8 mouse cellular contexts compared by ENCODE assay signal in the genomic region with DNA sequence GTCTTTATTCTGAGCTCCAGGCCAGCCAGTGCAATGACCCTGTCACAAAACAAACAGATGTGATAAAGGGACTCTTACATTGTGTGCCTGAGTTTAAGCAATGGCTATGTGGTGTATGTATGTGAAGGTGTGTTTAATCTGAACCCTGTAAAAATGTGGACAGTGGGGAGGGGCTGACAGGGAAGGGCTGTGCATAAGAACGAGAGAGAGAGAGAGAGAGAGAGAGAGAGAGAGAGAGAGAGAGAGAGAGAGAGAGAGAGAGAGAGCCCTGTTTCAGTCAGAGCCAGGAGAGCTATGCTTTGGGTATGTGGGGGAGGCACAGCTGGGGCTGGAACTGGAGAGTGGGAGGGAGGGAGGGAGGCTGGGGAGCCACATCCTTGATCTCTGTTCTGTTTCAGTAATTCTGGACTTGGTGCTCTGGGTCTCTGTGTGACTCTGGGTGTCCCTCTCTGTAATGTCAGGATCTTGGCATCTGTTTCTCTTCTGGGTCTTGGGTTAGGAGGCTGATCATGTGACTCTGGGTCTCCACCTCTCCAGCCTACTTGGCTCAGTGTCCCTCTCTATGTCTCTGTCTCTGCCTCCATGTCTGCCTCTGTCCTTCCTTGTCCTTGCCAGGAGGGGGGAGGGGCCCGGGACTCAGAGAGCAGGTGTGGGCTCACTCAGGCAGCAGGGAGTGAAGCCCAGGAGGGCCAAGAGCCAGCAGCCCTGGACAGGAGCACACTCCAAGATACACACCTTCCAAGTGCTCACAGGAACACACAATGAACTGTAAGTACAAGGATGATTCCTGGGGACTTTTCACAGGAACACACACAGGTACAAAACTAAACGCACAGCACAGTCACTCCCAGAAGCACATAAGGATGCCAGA. TPM values are rescaled to one million over a fixed set of nuclear protein-coding genes. Genes with fewer than 3 reads are reported as not detected.
DNase-seq lines count a peak whose midpoint lies in the region; ATAC-seq lines count a peak whose summit lies in the region.

No protein-coding gene starts in this region.

- peak; percentile 10; the same call in 1 of the 2 replicates for ATAC-seq in forebrain, embryonic 16.5 days
- ATAC-seq in hindbrain, embryonic 11.5 days (ENCODE audit: low FRiP score), result 0 out of 2 replicates have a peak, but pooled peaks have one; percentile 39
- no peak for ATAC-seq in limb, embryonic 12.5 days (ENCODE audit: insufficient number of reproducible peaks, insufficient read depth, low FRiP score, low TSS enrichment, low read depth)
- ATAC-seq in neural tube, embryonic 13.5 days (ENCODE audit: low read depth), result peak; percentile 36; the same call in 1 of the 2 replicates

- no peaks in the 10 kb centered on the region for H3K9me3 ChIP-seq in forebrain, embryonic 16.5 days (ENCODE audit: control insufficient read depth, low read length)
- no peaks in the 10 kb centered on the region for H3K9me3 ChIP-seq in hindbrain, embryonic 11.5 days (ENCODE audit: control insufficient read depth, low read length)
- H3K9me3 ChIP-seq in limb, embryonic 12.5 days, result no peaks in the 10 kb centered on the region
- H3K9me3 ChIP-seq in neural tube, embryonic 13.5 days, result no peaks in the 10 kb centered on the region

- no peaks in the 10 kb centered on the region for H3K36me3 ChIP-seq in forebrain, embryonic 16.5 days (ENCODE audit: control insufficient read depth, insufficient read depth)
- H3K36me3 ChIP-seq in hindbrain, embryonic 11.5 days (ENCODE audit: control insufficient read depth, insufficient read depth, low read length), result no peaks in the 10 kb centered on the region
- H3K36me3 ChIP-seq in limb, embryonic 12.5 days, result peaks cover 20% of the 10 kb centered on the region
- peaks cover 8% of the 10 kb centered on the region; the same call in 1 of the 2 replicates for H3K36me3 ChIP-seq in neural tube, embryonic 13.5 days

- peaks cover 28% of the 10 kb centered on the region for H3K4me1 ChIP-seq in forebrain, embryonic 16.5 days (replicated peaks; ENCODE audit: control insufficient read depth, insufficient read depth, low read length)
- peaks cover 13% of the 10 kb centered on the region for H3K4me1 ChIP-seq in hindbrain, embryonic 11.5 days (replicated peaks; ENCODE audit: control insufficient read depth, insufficient read depth, low read length)
- peaks cover 51% of the 10 kb centered on the region for H3K4me1 ChIP-seq in limb, embryonic 12.5 days (replicated peaks)
- H3K4me1 ChIP-seq in neural tube, embryonic 13.5 days (replicated peaks), result peaks cover 49% of the 10 kb centered on the region

- no peaks in the 10 kb centered on the region for H3K27me3 ChIP-seq in forebrain, embryonic 16.5 days (replicated peaks; ENCODE audit: control insufficient read depth, insufficient read depth, low read length)
- H3K27me3 ChIP-seq in hindbrain, embryonic 11.5 days (ENCODE audit: control insufficient read depth, insufficient read depth, low read length), result peaks cover 10% of the 10 kb centered on the region
- no peaks in the 10 kb centered on the region for H3K27me3 ChIP-seq in limb, embryonic 12.5 days
- H3K27me3 ChIP-seq in neural tube, embryonic 13.5 days, result no peaks in the 10 kb centered on the region

- peak overlapping the region; percentile 57 for H3K9ac ChIP-seq in forebrain, embryonic 16.5 days (replicated peaks; ENCODE audit: low read depth, low read length)
- no peak overlapping the region for H3K9ac ChIP-seq in hindbrain, embryonic 11.5 days (ENCODE audit: low read depth, low read length)
- no peak overlapping the region for H3K9ac ChIP-seq in limb, embryonic 12.5 days (replicated peaks)
- H3K9ac ChIP-seq in neural tube, embryonic 13.5 days, result peak overlapping the region; percentile 63

- H3K27ac ChIP-seq in forebrain, embryonic 16.5 days (ENCODE audit: low read length), result peak overlapping the region; percentile 62; the same call in 1 of the 2 replicates
- H3K27ac ChIP-seq in hindbrain, embryonic 11.5 days (ENCODE audit: low read depth, low read length), result no peak overlapping the region
- peak overlapping the region; percentile 78 for H3K27ac ChIP-seq in limb, embryonic 12.5 days
- peak overlapping the region; percentile 68 for H3K27ac ChIP-seq in neural tube, embryonic 13.5 days (replicated peaks)

- 15% methylated on average over 3 of the region's 3 CpGs for WGBS in forebrain, embryonic 16.5 days
- WGBS in hindbrain, embryonic 11.5 days, result 33% methylated on average over 3 of the region's 3 CpGs
- 13% methylated on average over 3 of the region's 3 CpGs for WGBS in limb, embryonic 12.5 days
- 19% methylated on average over 3 of the region's 3 CpGs for WGBS in neural tube, embryonic 13.5 days

- DNase-seq in adrenal gland, adult 2 months, result peak; percentile 63
- no peak for DNase-seq in adrenal gland, postnatal 4 days (ENCODE audit: low spot score in 2 of 2)
- peak; percentile 70 for DNase-seq in adrenal gland, postnatal 14 days
- peak; percentile 29 for DNase-seq in hindbrain, embryonic 11.5 days (ENCODE audit: low spot score)
- DNase-seq in layer of hippocampus, adult 8-10 months (ENCODE audit: low spot score in 2 of 2), result no peak

- H3K4me2 ChIP-seq in forebrain, embryonic 16.5 days (ENCODE audit: low read length), result peak overlapping the region; percentile 89
- H3K4me2 ChIP-seq in hindbrain, embryonic 11.5 days (replicated peaks; ENCODE audit: low read depth, low read length), result peak overlapping the region; percentile 78; the same call in 1 of the 2 replicates
- H3K4me2 ChIP-seq in limb, embryonic 12.5 days, result peak overlapping the region; percentile 96
- peak overlapping the region; percentile 74 for H3K4me2 ChIP-seq in neural tube, embryonic 13.5 days

- H3K4me3 ChIP-seq in forebrain, embryonic 16.5 days (replicated peaks; ENCODE audit: low read length), result no peak overlapping the region
- H3K4me3 ChIP-seq in hindbrain, embryonic 11.5 days (ENCODE audit: low read depth, low read length), result no peak overlapping the region
- no peak overlapping the region for H3K4me3 ChIP-seq in limb, embryonic 12.5 days (replicated peaks)
- H3K4me3 ChIP-seq in neural tube, embryonic 13.5 days, result no peak overlapping the region

RNA-seq across cellular contexts. Expression of gene Wasf2, which starts 46.1 kb away (rescaled TPM):
- total RNA-seq in adrenal gland, adult 2 months (2021), result 100 to 1,000 TPM in 1 of 2 experiments, 10 to 100 TPM in 1; 99.4 to 130 TPM
- 43.2 and 57.0 TPM in 2 replicates for polyA plus RNA-seq in adrenal gland, adult 2 months (2012; rRNA removed)
- 100 to 1,000 TPM; 155 to 157 TPM for total RNA-seq in adrenal gland, postnatal 4 days (2021)
- 117 and 150 TPM in 2 replicates for total RNA-seq in adrenal gland, postnatal 14 days (2021)
- polyA plus RNA-seq in forebrain, embryonic 16.5 days (2015; fragmentation: Nextera tagmentation; extraction: Ambion mirVana), result 27.0 and 31.5 TPM in 2 replicates
- polyA plus RNA-seq in hindbrain, embryonic 11.5 days (2014; fragmentation: Nextera tagmentation; extraction: Ambion mirVana), result 34.6 and 58.4 TPM in 2 replicates
- 73.8 and 81.6 TPM in 2 replicates for polyA plus RNA-seq in limb, embryonic 12.5 days (2016; fragmentation: Nextera tagmentation; extraction: Ambion mirVana)
- 34.0 and 36.5 TPM in 2 replicates for polyA plus RNA-seq in neural tube, embryonic 13.5 days (2015; fragmentation: Nextera tagmentation; extraction: Ambion mirVana)
- 10 to 100 TPM; 35.7 to 48.2 (median 46.7) TPM for total RNA-seq in layer of hippocampus, adult 8-10 months (2022)

Comparison
In these comparisons a context has a peak if more than half of its experiments do, and no peak if none do; other contexts are left out.
1. DNase-seq: peak in adrenal gland, adult 2 months (single experiment), adrenal gland, postnatal 14 days (single experiment) and hindbrain, embryonic 11.5 days (single experiment); none in adrenal gland, postnatal 4 days (0 of 2) and layer of hippocampus, adult 8-10 months (0 of 2).
2. H3K9ac ChIP-seq: peak in forebrain, embryonic 16.5 days (single experiment) and neural tube, embryonic 13.5 days (single experiment); none in hindbrain, embryonic 11.5 days (single experiment) and limb, embryonic 12.5 days (single experiment).
3. Peak in every context shown above with its lines, with median percentiles within 50 percentile points of each other: H3K4me2 ChIP-seq.